Mouse (Mus musculus): ENCODE data around the gene Hdgfl2. TPM values are rescaled to one million over a fixed set of nuclear protein-coding genes. Genes with fewer than 3 reads are reported as not detected.
"Not testable (repeated sequence)": the region's sequence is repeated elsewhere in the genome, so short reads cannot be mapped to it uniquely, and the experiment has no call there.

Hdgfl2 gene
- polyA plus RNA-seq, 1 experiment from 2014 or later = 129 TPM

DNA sequence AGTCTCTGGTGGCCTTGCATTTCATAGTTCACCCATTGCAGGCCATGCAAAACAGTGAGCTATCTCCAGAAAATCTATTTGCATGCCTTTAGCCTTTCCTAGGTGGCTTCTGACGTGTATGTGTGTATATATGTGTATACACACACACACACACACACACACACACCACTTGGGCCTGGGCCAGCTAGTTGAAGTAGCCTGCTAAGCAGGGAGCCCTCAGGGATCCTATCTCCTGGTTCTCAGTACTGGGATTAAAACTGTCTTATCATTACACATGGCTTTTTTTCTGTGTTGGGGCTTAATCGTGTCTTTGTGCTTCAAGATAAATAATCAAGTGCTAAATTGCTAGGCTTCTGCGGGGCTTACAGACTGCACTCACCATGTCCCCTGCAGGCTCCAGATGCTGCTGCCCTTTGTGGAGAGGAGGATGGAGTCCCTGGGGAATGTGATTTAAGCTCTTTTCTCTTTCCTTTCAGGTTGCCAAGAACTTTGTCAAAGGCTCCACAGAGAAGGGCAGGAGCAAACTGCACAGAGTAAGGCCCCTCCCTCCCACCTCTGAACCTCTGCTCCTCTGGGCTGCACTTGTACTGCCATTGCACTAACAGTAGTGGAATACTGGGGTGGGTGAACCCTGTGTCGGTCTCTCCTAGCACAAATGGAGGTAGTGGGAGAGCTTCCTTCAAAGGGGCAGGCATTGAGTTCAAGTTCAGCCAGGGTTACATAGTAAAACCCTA is 23.3 kb upstream of the Hdgfl2 start:
- no peaks in the 10 kb centered on the region for H3K27me3 ChIP-seq (ENCODE audit: insufficient read depth, low read length)
- H3K4me2 ChIP-seq (replicated peaks; ENCODE audit: low read depth, low read length) = no peak overlapping the region
- no peak overlapping the region for H3K27ac ChIP-seq (ENCODE audit: low read length)
- no peak overlapping the region for H3K9ac ChIP-seq (replicated peaks; ENCODE audit: low read length)
- H3K36me3 ChIP-seq (ENCODE audit: insufficient read depth, low read length) = peaks cover 64% of the 10 kb centered on the region
- 71% methylated on average over 4 of the region's 4 CpGs for WGBS
- H3K4me1 ChIP-seq (ENCODE audit: insufficient read depth, low read length) = no peaks in the 10 kb centered on the region
- H3K4me3 ChIP-seq (ENCODE audit: low read length) = no peak overlapping the region
- ATAC-seq (ENCODE audit: low FRiP score, low TSS enrichment) = no peak
- H3K9me3 ChIP-seq (ENCODE audit: low read length) = no peaks in the 10 kb centered on the region

GRCm38 (mm10) chr17:56057381-56058120 is 21.9 kb upstream of the Hdgfl2 start:
- Histone ChIP-seq H3K4me1 (ENCODE audit: insufficient read depth, low read length) (no peaks in the 10 kb centered on the region), H3K36me3 (ENCODE audit: insufficient read depth, low read length) (peaks cover 67% of the 10 kb centered on the region)
- WGBS = 84% methylated on average over 11 of the region's 11 CpGs

GRCm38 (mm10) chr17:56062081-56062480 is 17.4 kb upstream of the Hdgfl2 start:
- peaks cover 85% of the 10 kb centered on the region for H3K36me3 ChIP-seq (ENCODE audit: insufficient read depth, low read length)
- no peak overlapping the region for H3K27ac ChIP-seq (ENCODE audit: low read length)
- no peaks in the 10 kb centered on the region for H3K4me1 ChIP-seq (ENCODE audit: insufficient read depth, low read length)
- no peaks in the 10 kb centered on the region for H3K27me3 ChIP-seq (ENCODE audit: insufficient read depth, low read length)
- WGBS = 94% methylated on average over 7 of the region's 7 CpGs
- no peak for ATAC-seq (ENCODE audit: low FRiP score, low TSS enrichment)
- no peak overlapping the region for H3K4me3 ChIP-seq (ENCODE audit: low read length)
- no peak overlapping the region for H3K4me2 ChIP-seq (replicated peaks; ENCODE audit: low read depth, low read length)
- no peaks in the 10 kb centered on the region for H3K9me3 ChIP-seq (ENCODE audit: low read length)
- no peak overlapping the region for H3K9ac ChIP-seq (replicated peaks; ENCODE audit: low read length)

More at GRCm38 (mm10) chr17:56057381-56058120, 21.9 kb upstream of the Hdgfl2 start:
- Histone ChIP-seq H3K27me3 (ENCODE audit: insufficient read depth, low read length) (no peaks in the 10 kb centered on the region), H3K9me3 (ENCODE audit: low read length) (no peaks in the 10 kb centered on the region), H3K4me2 (replicated peaks; ENCODE audit: low read depth, low read length) (no peak overlapping the region), H3K4me3 (ENCODE audit: low read length) (no peak overlapping the region), H3K9ac (replicated peaks; ENCODE audit: low read length) (no peak overlapping the region), H3K27ac (ENCODE audit: low read length) (no peak overlapping the region)
- no peak for ATAC-seq (ENCODE audit: low FRiP score, low TSS enrichment)

DNA sequence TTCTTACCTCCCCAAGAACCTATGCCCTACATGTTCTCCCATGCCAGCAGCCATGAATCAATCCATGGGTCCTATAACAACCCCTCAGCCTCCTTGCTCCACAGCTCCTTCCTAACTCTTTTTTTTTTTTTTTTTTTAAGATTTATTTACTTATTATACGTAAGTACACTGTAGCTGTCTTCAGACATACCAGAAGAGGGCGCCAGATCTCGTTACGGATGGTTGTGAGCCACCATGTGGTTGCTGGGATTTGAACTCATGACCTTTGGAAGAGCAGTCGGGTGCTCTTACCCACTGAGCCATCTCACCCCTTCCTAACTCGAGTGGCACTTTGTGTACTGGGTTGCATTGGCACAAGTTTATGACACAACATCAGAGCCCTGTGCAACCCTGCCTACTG is 13.7 kb upstream of the Hdgfl2 start:
- H3K4me1 ChIP-seq (ENCODE audit: insufficient read depth, low read length); H3K27me3 ChIP-seq (ENCODE audit: insufficient read depth, low read length); H3K27ac ChIP-seq (ENCODE audit: low read length); ATAC-seq (ENCODE audit: low FRiP score, low TSS enrichment); H3K4me2 ChIP-seq (replicated peaks; ENCODE audit: low read depth, low read length); H3K4me3 ChIP-seq (ENCODE audit: low read length); H3K9me3 ChIP-seq (ENCODE audit: low read length); H3K9ac ChIP-seq (replicated peaks; ENCODE audit: low read length): not testable (repeated sequence)
- H3K36me3 ChIP-seq (ENCODE audit: insufficient read depth, low read length) = peaks cover 92% of the 10 kb centered on the region
- 79% methylated on average over 6 of the region's 6 CpGs for WGBS

DNA sequence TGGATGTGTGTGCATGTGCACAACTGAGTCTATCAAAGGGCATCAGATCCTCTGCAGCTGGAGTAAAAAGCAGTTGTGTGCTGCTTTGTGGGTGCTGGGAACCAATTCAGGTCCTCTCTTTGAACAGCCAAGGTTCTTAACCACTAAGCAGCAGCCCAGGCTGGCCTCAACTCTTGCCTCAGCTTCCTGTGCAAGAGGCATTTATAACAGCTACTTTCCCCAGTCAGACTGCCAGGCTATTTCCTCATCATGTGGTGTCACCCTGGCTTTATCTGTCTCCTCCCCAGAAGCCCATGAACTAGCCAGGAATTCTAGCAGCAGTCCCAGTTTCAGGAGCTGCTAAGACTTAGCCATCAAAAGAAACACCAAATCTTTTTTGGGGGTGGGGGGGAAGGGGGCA is 13.0 kb upstream of the Hdgfl2 start:
- no peaks in the 10 kb centered on the region for H3K9me3 ChIP-seq (ENCODE audit: low read length)
- no peaks in the 10 kb centered on the region for H3K27me3 ChIP-seq (ENCODE audit: insufficient read depth, low read length)
- H3K4me3 ChIP-seq (ENCODE audit: low read length) = no peak overlapping the region
- H3K9ac ChIP-seq (replicated peaks; ENCODE audit: low read length) = no peak overlapping the region
- H3K36me3 ChIP-seq (ENCODE audit: insufficient read depth, low read length) = peaks cover 92% of the 10 kb centered on the region
- H3K27ac ChIP-seq (ENCODE audit: low read length) = no peak overlapping the region
- no peaks in the 10 kb centered on the region for H3K4me1 ChIP-seq (ENCODE audit: insufficient read depth, low read length)
- ATAC-seq (ENCODE audit: low FRiP score, low TSS enrichment) = no peak
- H3K4me2 ChIP-seq (replicated peaks; ENCODE audit: low read depth, low read length) = no peak overlapping the region

DNA sequence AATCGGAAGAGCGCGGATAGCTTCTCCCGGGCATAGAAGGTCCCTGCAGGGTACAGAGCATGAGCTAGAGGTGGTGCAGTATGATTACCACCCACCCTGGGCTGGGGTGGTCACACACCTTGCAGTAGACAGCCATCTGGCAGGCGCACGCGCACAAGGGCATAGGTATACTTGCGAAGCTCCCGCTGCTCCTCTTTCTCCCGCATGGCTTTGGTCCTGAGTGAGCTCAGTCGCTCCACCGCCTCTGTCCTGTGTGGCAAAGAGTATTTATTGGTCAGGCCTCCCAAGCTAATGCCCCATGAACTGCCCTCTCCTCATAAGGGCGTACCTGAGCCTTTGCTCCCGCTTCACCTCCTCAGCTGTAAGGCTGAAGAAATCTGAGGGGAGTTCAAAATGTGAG is 10.4 kb upstream of the Hdgfl2 start:
- Histone ChIP-seq H3K36me3 (ENCODE audit: insufficient read depth, low read length) (peaks cover 82% of the 10 kb centered on the region), H3K9me3 (ENCODE audit: low read length) (no peaks in the 10 kb centered on the region), H3K27ac (ENCODE audit: low read length) (no peak overlapping the region), H3K4me2 (replicated peaks; ENCODE audit: low read depth, low read length) (no peak overlapping the region), H3K4me3 (ENCODE audit: low read length) (no peak overlapping the region), H3K9ac (replicated peaks; ENCODE audit: low read length) (no peak overlapping the region), H3K4me1 (ENCODE audit: insufficient read depth, low read length) (peaks cover 4% of the 10 kb centered on the region), H3K27me3 (ENCODE audit: insufficient read depth, low read length) (no peaks in the 10 kb centered on the region)
- no peak for ATAC-seq (ENCODE audit: low FRiP score, low TSS enrichment)
- 93% methylated on average over 14 of the region's 14 CpGs for WGBS

DNA sequence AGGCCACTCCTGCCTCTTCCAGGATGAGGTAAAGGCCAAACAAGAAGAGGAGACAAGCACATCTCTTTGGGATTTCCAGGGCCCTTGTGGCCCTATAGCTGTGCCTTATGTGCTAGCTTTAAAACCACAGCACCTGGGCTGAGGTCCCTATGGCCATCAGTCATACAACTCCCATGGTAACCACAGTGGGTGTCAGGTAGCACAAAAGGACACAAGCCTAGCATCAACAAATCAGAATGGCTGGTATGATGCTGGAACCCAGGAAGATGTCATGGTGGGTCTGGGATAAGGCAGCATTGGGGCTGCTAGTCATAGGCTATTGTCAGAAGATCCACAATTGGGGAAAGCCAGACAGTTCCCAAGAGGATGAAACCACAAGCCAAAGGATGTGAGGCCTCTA is 8.3 kb upstream of the Hdgfl2 start:
- H3K4me3 ChIP-seq (ENCODE audit: low read length) = no peak overlapping the region
- H3K4me1 ChIP-seq (ENCODE audit: insufficient read depth, low read length) = peaks cover 12% of the 10 kb centered on the region
- peaks cover 64% of the 10 kb centered on the region for H3K36me3 ChIP-seq (ENCODE audit: insufficient read depth, low read length)
- H3K4me2 ChIP-seq (replicated peaks; ENCODE audit: low read depth, low read length) = no peak overlapping the region
- no peaks in the 10 kb centered on the region for H3K27me3 ChIP-seq (ENCODE audit: insufficient read depth, low read length)
- no peak for ATAC-seq (ENCODE audit: low FRiP score, low TSS enrichment)
- H3K9ac ChIP-seq (replicated peaks; ENCODE audit: low read length) = no peak overlapping the region
- no peaks in the 10 kb centered on the region for H3K9me3 ChIP-seq (ENCODE audit: low read length)
- no peak overlapping the region for H3K27ac ChIP-seq (ENCODE audit: low read length)

DNA sequence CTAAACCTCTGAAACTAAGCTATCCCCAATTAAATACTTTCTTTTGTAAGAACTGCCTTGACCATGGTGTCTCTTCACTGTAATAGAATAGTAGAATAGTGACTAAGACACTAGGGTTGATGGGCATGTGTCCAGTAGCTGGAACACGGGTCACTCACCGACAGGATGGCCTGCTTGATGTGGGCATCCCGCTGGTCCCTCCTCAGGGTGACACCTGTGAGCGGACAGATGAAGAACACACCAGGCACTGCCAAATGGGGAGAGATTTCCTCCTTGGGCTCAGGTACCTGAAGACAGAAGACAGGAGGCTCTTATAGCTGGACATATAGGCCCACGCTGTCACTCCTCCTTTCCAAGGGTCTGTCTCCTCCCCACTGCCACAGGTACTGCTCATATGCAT is 7.2 kb upstream of the Hdgfl2 start:
- Histone ChIP-seq H3K9ac (replicated peaks; ENCODE audit: low read length) (no peak overlapping the region), H3K4me2 (replicated peaks; ENCODE audit: low read depth, low read length) (no peak overlapping the region), H3K4me1 (ENCODE audit: insufficient read depth, low read length) (peaks cover 12% of the 10 kb centered on the region), H3K27ac (ENCODE audit: low read length) (no peak overlapping the region), H3K36me3 (ENCODE audit: insufficient read depth, low read length) (peaks cover 57% of the 10 kb centered on the region), H3K27me3 (ENCODE audit: insufficient read depth, low read length) (no peaks in the 10 kb centered on the region), H3K4me3 (ENCODE audit: low read length) (no peak overlapping the region), H3K9me3 (ENCODE audit: low read length) (no peaks in the 10 kb centered on the region)
- no peak for ATAC-seq (ENCODE audit: low FRiP score, low TSS enrichment)
- 85% methylated on average over 5 of the region's 5 CpGs for WGBS

- Histone ChIP-seq H3K9me3 (ENCODE audit: low read length) (no peaks in the 10 kb centered on the region), H3K27ac (ENCODE audit: low read length) (peak overlapping the region; percentile 99), H3K4me1 (ENCODE audit: insufficient read depth, low read length) (peaks cover 12% of the 10 kb centered on the region), H3K27me3 (ENCODE audit: insufficient read depth, low read length) (no peaks in the 10 kb centered on the region), H3K9ac (replicated peaks; ENCODE audit: low read length) (peak overlapping the region; percentile 86), H3K36me3 (ENCODE audit: insufficient read depth, low read length) (peaks cover 37% of the 10 kb centered on the region), H3K4me3 (ENCODE audit: low read length) (peak overlapping the region; percentile 87), H3K4me2 (replicated peaks; ENCODE audit: low read depth, low read length) (peak overlapping the region; percentile 75)
- WGBS = 6% methylated on average over 21 of the region's 22 CpGs
- ATAC-seq (ENCODE audit: low FRiP score, low TSS enrichment) = peak; percentile 32
These were observed 5.2 kb upstream of the Hdgfl2 start for GRCm38 (mm10) chr17:56074097-56074826.

Data from kidney, embryonic 16.5 days (tissue).